Mouse (Mus musculus): Measurements from ENCODE around the gene Parp12. TPM values are rescaled to one million over a fixed set of nuclear protein-coding genes. Genes with fewer than 3 reads are reported as not detected.

Gene Parp12
- total RNA-seq (2021), result 1 to 10 TPM; 5.2 to 5.5 TPM
- long read RNA-seq, experiment 1, transcript Parp12-201 (12 exons, 3,231 nt), result major isoform, 6 of 7 reads
- long read RNA-seq, experiment 1, partial matches to known transcripts, result 0 of 7 reads
- long read RNA-seq, experiment 1, other reads (novel, unspliced or antisense), result 1 of 7 reads
- long read RNA-seq, experiment 2, transcript Parp12-201 (12 exons, 3,231 nt), result major isoform, 5 of 5 reads
- long read RNA-seq, experiment 2, partial matches to known transcripts, result 0 of 5 reads
- long read RNA-seq, experiment 2, other reads (novel, unspliced or antisense), result 0 of 5 reads

DNA sequence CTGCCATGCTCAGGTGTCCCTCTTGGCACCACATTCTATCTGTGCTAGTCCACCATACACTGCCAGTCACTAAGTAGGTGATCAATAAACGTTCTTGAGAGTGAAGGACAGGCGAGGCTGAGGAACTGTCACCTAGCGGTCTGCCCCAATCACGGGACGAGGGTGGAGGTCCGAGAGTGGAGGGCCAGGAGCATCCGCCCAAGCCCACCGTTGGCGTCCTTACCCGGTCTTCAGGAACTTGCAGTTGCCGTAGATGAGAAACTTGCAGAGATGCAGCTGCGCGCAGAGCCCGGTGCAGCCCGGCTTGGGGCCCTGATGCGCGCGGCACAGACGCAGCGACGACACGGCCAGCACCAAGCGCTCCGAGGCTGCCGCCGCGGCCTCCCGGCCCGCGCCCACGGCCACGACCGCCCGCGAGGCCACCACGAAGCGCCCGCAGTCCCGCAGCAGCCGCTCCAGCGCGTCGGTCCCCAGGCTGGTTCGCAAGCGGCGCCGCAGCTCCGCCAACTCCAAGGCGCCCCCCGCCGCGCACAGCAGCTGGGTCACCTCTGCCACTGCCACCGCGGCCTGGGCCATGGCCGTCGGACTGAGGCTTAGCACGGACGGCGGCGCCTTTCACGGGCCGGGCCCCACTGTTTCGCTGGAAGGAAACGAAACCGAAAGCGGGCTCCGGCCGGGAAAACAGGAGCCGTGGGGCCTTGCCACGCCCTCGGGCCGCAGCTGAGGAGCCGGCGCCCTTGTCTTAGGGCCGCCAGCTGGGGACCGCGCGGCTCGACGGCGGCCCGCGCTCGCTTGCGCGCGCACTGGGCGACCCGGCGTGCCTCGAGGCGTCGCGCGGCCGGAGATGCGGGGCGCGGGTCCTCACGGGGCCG, at the start of gene Parp12:
Gene Parp12, minus strand, starts transcription at position 766 of the 872 bp plus-strand sequence.
- peak within 1 kb of the TSS; percentile 59 for H3K27ac ChIP-seq
- intact Hi-C loops (cut with DNase I), result no loop called here
- H3K4me3 ChIP-seq, result peak within 1 kb of the TSS; percentile 55
- no peak for TF ChIP-seq CTCF (IDR thresholded peaks at IDR 0.05)
- DNase-seq (ENCODE audit: extremely low spot score in 1 of 2, low spot score in 2 of 2), result peak; percentile 43 to 48

DNA sequence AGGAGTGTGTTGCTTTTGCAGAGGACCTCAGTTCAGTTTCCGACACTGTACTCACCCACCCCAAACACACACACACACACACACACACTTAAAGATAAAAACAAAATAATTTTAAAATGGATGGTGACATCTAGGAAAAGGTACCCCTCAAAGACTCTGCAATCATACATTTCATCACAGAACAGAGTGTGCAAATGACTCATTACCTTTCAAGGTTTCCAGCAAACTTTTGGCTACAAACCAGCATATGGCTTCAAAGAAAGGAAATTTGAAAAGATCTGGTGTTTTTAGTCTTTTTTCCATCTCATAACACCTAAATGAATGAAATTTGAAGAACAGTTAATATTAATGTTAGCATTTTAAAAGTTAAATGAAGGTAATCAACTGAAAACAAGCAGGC, 46.7 kb upstream of the Parp12 start:
- no peak for DNase-seq (ENCODE audit: extremely low spot score in 1 of 2, low spot score in 2 of 2)
- no peak for TF ChIP-seq CTCF (IDR thresholded peaks at IDR 0.05)
- no peak overlapping the region for H3K4me3 ChIP-seq
- no peak overlapping the region for H3K27ac ChIP-seq
- intact Hi-C loops (cut with DNase I), result no loop called here

DNA sequence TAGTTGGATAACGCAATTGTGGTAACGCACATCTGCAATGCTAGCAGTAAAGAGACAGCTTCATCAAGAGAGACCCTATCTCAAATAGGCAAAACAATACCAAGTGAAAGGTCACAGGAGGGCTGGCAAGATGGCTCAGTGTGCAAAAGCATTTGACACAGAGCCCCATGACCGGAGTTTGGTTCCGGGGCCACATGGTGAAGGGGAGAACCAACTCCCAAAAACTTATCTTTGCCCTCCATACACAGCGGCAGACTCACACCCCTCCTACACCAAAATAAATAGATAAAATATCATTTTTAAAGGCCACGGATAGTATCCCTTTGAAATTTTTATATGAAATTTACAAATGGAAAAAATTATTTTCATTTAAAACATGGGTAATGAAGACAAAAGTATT, 43.8 kb upstream of the Parp12 start:
- DNase-seq (ENCODE audit: extremely low spot score in 1 of 2, low spot score in 2 of 2), result no peak
- intact Hi-C loops (cut with DNase I), result no loop called here
- H3K4me3 ChIP-seq, result no peak overlapping the region
- no peak for TF ChIP-seq CTCF (IDR thresholded peaks at IDR 0.05)
- no peak overlapping the region for H3K27ac ChIP-seq

DNA sequence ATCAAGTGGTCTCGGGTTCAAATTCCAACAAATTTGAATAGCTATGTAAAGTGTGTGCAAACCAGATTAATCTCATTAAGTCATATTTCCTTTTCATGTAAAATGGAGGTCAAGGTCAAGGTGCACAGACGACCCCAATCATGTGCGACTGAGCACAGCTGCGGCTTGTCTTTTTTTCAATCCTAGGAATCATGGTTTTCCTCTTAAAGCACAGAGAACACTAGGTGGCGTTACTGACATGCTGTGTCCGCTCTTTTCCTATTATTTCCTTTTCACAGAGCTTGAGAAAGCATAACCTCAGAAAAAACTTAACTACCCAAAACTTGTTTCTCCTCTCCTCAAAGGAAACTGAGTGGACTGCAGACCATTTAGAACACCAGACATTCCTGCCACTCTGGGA, 27.9 kb upstream of the Parp12 start:
- Histone ChIP-seq H3K27ac (no peak overlapping the region), H3K4me3 (no peak overlapping the region)
- intact Hi-C loops (cut with DNase I), result loop anchor here (2.0 kb wide), 1 partner anchor 199 kb away; no protein-coding TSS in a partner anchor
- peak; percentile 59 for TF ChIP-seq CTCF (IDR thresholded peaks at IDR 0.05)
- no peak for DNase-seq (ENCODE audit: extremely low spot score in 1 of 2, low spot score in 2 of 2)

DNA sequence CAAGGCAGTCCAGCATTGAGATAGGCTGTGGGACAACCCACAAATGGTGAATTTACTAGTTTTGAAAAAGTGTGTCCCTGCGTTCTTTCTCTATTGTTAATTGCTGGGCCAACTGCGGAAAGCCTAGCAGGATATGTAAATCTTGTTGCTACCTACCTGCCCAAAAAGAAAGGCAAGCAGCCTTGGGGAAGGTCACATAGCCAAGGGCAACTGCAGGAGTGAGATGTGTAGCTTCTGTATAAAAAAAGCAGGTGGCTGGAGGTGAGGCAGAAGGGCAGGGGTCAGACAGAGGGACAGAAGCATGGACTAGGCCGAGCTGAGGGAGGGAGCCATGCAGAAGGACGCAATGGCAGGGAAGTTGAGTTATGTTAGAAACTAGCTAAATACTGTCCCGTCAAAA, 14.4 kb upstream of the Parp12 start:
- no peak for TF ChIP-seq CTCF (IDR thresholded peaks at IDR 0.05)
- DNase-seq (ENCODE audit: extremely low spot score in 1 of 2, low spot score in 2 of 2), result no peak
- H3K4me3 ChIP-seq, result no peak overlapping the region
- intact Hi-C loops (cut with DNase I), result no loop called here
- H3K27ac ChIP-seq, result no peak overlapping the region

GRCm38 (mm10) chr6:39131480-39131879, 13.3 kb upstream of the Parp12 start:
- Histone ChIP-seq H3K4me3 (no peak overlapping the region), H3K27ac (no peak overlapping the region)
- intact Hi-C loops (cut with DNase I), result no loop called here
- no peak for TF ChIP-seq CTCF (IDR thresholded peaks at IDR 0.05)
- DNase-seq (ENCODE audit: extremely low spot score in 1 of 2, low spot score in 2 of 2), result no peak

DNA sequence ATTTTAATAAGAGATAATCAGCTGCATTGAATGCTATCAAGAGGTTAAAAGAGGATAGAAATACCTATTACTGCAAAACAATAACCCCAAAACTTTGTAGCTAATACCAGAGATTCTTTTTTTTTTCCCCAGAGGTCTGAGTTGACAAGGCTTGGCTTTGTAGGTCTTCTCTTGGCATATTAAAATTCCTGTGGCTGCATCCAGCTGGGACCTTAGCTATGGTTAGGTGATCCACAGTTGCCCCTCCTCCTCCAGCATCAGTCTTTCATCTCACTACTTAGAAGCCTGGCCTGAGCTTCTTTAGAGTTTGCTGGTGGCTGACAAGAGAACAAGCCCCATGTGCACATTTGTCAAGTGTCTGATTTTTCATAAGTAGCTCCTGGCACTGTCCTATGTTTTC, 6.6 kb upstream of the Parp12 start:
- Histone ChIP-seq H3K4me3 (no peak overlapping the region), H3K27ac (no peak overlapping the region)
- intact Hi-C loops (cut with DNase I), result no loop called here
- no peak for DNase-seq (ENCODE audit: extremely low spot score in 1 of 2, low spot score in 2 of 2)
- no peak for TF ChIP-seq CTCF (IDR thresholded peaks at IDR 0.05)

GRCm38 (mm10) chr6:39120685-39121084, 2.5 kb upstream of the Parp12 start:
- intact Hi-C loops (cut with DNase I), result no loop called here
- no peak overlapping the region for H3K4me3 ChIP-seq
- no peak overlapping the region for H3K27ac ChIP-seq
- no peak for DNase-seq (ENCODE audit: extremely low spot score in 1 of 2, low spot score in 2 of 2)
- no peak for TF ChIP-seq CTCF (IDR thresholded peaks at IDR 0.05)

DNA sequence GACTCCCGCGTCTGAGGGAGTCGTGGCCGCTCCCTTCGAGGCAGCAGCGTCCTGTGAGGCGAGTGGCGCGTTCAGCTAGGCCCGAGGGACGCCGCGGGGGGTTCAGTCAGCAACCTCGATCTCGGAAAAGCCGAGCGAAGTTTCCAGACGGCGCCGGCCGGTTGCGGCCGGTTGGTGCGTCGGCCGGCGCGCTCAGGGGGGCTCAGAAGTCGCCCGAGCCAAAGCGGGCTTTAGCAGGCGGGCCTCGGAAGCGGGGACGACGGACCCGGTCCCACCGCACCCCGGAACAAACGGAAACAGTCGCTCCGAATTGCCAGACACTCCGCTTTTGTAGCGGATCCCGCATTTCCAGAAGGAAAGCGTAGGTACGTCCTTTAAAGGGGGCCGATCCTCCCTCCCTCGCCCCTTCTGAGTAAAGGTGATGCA, 320 bp upstream of the Parp12 start:
- Histone ChIP-seq H3K4me3 (peak overlapping the region; percentile 55), H3K27ac (peak overlapping the region; percentile 22; the same call in 1 of the 2 replicates)
- intact Hi-C loops (cut with DNase I), result no loop called here
- DNase-seq (ENCODE audit: extremely low spot score in 1 of 2, low spot score in 2 of 2), result no peak
- no peak for TF ChIP-seq CTCF (IDR thresholded peaks at IDR 0.05)

- no peak for DNase-seq (ENCODE audit: extremely low spot score in 1 of 2, low spot score in 2 of 2)
- intact Hi-C loops (cut with DNase I), result no loop called here
- no peak overlapping the region for H3K27ac ChIP-seq
- TF ChIP-seq CTCF (IDR thresholded peaks at IDR 0.05), result no peak
- H3K4me3 ChIP-seq, result no peak overlapping the region
Measured at GRCm38 (mm10) chr6:39115438-39115837, 2.7 kb downstream of the Parp12 start.

GRCm38 (mm10) chr6:39113141-39113540, 5.0 kb downstream of the Parp12 start:
- DNase-seq (ENCODE audit: extremely low spot score in 1 of 2, low spot score in 2 of 2), result no peak
- no peak overlapping the region for H3K4me3 ChIP-seq

DNA sequence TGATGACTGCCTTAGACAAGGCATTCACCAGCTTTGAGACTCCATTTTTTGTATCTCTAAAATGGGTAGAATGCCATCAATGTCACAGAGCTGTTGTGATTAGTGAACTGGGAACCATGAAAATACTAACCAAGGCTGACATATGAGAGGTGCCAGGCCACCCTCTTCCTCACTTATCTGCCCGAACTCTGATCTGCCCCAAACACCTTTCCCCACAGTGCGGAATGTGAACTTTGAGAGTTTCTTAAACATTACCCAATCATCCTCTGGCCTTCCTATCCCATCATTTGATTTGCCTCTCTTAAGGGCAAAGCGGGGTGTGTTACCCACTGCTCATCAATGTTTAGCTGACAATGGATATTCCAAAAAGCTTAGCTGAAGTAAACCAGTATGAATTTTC, 5.4 kb downstream of the Parp12 start:
- no peak overlapping the region for H3K4me3 ChIP-seq
- H3K27ac ChIP-seq, result no peak overlapping the region
- intact Hi-C loops (cut with DNase I), result no loop called here
- TF ChIP-seq CTCF (IDR thresholded peaks at IDR 0.05), result no peak
- no peak for DNase-seq (ENCODE audit: extremely low spot score in 1 of 2, low spot score in 2 of 2)

More at GRCm38 (mm10) chr6:39113141-39113540, 5.0 kb downstream of the Parp12 start:
- intact Hi-C loops (cut with DNase I), result no loop called here
- H3K27ac ChIP-seq, result no peak overlapping the region
- no peak for TF ChIP-seq CTCF (IDR thresholded peaks at IDR 0.05)
